Mouse (Mus musculus): ENCODE results near the gene Ppard. TPM values are rescaled to one million over a fixed set of nuclear protein-coding genes. Genes with fewer than 3 reads are reported as not detected.

The Ppard gene
- polyA plus RNA-seq, 1 experiment from 2014 or later = 1.2 TPM

GRCm38 (mm10) chr17:28300323-28300722 lies 67.8 kb downstream of the Ppard start:
- 23% methylated on average over 9 of the region's 9 CpGs for WGBS
- no peak for ATAC-seq (ENCODE audit: low FRiP score, low TSS enrichment)
- no peak for DNase-seq

DNA sequence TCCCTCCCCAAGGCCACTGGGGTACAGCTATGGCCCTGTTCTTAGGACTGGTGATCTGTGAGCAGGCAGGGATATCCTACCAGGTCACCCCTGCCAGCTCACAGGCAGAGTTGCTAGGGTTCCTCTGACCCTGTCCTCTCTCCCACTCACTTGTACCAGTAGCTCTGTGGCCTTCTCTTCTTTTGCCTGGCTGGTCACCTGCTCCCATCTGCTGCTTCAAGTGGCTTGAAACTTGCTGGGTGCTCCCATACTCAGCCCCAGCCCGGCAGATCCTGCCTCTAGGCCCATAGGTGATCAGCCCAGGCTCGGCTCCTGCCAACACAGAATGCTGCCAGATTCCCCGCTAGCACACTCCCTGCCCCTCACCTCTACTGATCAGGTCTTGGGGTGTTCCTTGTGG lies 68.3 kb downstream of the Ppard start:
- Histone ChIP-seq H3K27me3 (ENCODE audit: control insufficient read depth, insufficient read depth, low read length) (no peaks in the 10 kb centered on the region), H3K36me3 (ENCODE audit: control insufficient read depth, insufficient read depth, low read length) (0 out of 2 replicates have a peak, but pooled peaks cover 5% of the 10 kb centered on the region), H3K27ac (replicated peaks; ENCODE audit: low read depth, low read length) (no peak overlapping the region), H3K4me3 (replicated peaks; ENCODE audit: low read depth, low read length) (no peak overlapping the region), H3K4me2 (ENCODE audit: low read length) (no peak overlapping the region), H3K4me1 (ENCODE audit: control insufficient read depth, insufficient read depth, low read length) (no peaks in the 10 kb centered on the region), H3K9me3 (ENCODE audit: control insufficient read depth, low read length) (no peaks in the 10 kb centered on the region), H3K9ac (replicated peaks; ENCODE audit: low read length) (no peak overlapping the region)
- no peak for DNase-seq
- no peak for ATAC-seq (ENCODE audit: low FRiP score, low TSS enrichment)
- 75% methylated on average over 3 of the region's 3 CpGs for WGBS

More at GRCm38 (mm10) chr17:28300323-28300722, 67.8 kb downstream of the Ppard start:
- Histone ChIP-seq H3K4me2 (ENCODE audit: low read length) (no peak overlapping the region), H3K27ac (replicated peaks; ENCODE audit: low read depth, low read length) (no peak overlapping the region), H3K9ac (replicated peaks; ENCODE audit: low read length) (no peak overlapping the region), H3K4me3 (replicated peaks; ENCODE audit: low read depth, low read length) (no peak overlapping the region), H3K4me1 (ENCODE audit: control insufficient read depth, insufficient read depth, low read length) (no peaks in the 10 kb centered on the region), H3K27me3 (ENCODE audit: control insufficient read depth, insufficient read depth, low read length) (no peaks in the 10 kb centered on the region), H3K36me3 (ENCODE audit: control insufficient read depth, insufficient read depth, low read length) (0 out of 2 replicates have a peak, but pooled peaks cover 5% of the 10 kb centered on the region), H3K9me3 (ENCODE audit: control insufficient read depth, low read length) (no peaks in the 10 kb centered on the region)

GRCm38 (mm10) chr17:28305172-28305571 lies 72.7 kb downstream of the Ppard start:
- no peak overlapping the region for H3K4me3 ChIP-seq (replicated peaks; ENCODE audit: low read depth, low read length)
- no peak overlapping the region for H3K4me2 ChIP-seq (ENCODE audit: low read length)
- H3K27me3 ChIP-seq (ENCODE audit: control insufficient read depth, insufficient read depth, low read length) = no peaks in the 10 kb centered on the region
- ATAC-seq (ENCODE audit: low FRiP score, low TSS enrichment) (no peak), DNase-seq (no peak)
- no peak overlapping the region for H3K27ac ChIP-seq (replicated peaks; ENCODE audit: low read depth, low read length)
- H3K36me3 ChIP-seq (ENCODE audit: control insufficient read depth, insufficient read depth, low read length) = no peaks in the 10 kb centered on the region
- no peak overlapping the region for H3K9ac ChIP-seq (replicated peaks; ENCODE audit: low read length)
- 53% methylated on average over 10 of the region's 10 CpGs for WGBS
- H3K9me3 ChIP-seq (ENCODE audit: control insufficient read depth, low read length) = no peaks in the 10 kb centered on the region
- H3K4me1 ChIP-seq (ENCODE audit: control insufficient read depth, insufficient read depth, low read length) = no peaks in the 10 kb centered on the region

- H3K27me3 ChIP-seq (ENCODE audit: control insufficient read depth, insufficient read depth, low read length) = no peaks in the 10 kb centered on the region
- no peak overlapping the region for H3K4me3 ChIP-seq (replicated peaks; ENCODE audit: low read depth, low read length)
- no peak for ATAC-seq (ENCODE audit: low FRiP score, low TSS enrichment)
- no peak overlapping the region for H3K27ac ChIP-seq (replicated peaks; ENCODE audit: low read depth, low read length)
- DNase-seq = peak; percentile 95
- H3K4me1 ChIP-seq (ENCODE audit: control insufficient read depth, insufficient read depth, low read length) = no peaks in the 10 kb centered on the region
- no peaks in the 10 kb centered on the region for H3K36me3 ChIP-seq (ENCODE audit: control insufficient read depth, insufficient read depth, low read length)
- no peak overlapping the region for H3K9ac ChIP-seq (replicated peaks; ENCODE audit: low read length)
- H3K9me3 ChIP-seq (ENCODE audit: control insufficient read depth, low read length) = no peaks in the 10 kb centered on the region
- no peak overlapping the region for H3K4me2 ChIP-seq (ENCODE audit: low read length)
- 19% methylated on average over 18 of the region's 18 CpGs for WGBS
Measured at GRCm38 (mm10) chr17:28308297-28309195, 76.0 kb downstream of the Ppard start.

DNA sequence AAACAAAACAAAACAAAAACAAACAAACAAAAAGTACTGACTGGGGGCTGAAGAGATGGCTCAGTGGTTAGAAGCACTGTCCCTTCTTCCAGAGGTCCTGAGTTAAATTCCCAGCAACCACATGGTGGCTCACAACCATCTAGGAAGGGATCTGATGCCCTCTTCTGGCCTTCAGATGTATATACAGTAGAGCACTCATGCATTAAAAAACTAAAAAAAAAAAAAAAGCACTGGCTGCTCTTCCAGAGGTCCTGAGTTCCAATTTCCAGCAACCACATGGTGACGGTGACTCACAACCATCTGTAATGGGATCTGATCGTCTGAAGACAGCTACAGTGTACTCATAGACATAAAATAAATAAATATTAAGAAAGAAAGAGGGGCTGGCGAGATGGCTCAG lies 78.3 kb downstream of the Ppard start:
- no peak overlapping the region for H3K4me2 ChIP-seq (ENCODE audit: low read length)
- 0 out of 2 replicates have a peak, but pooled peaks cover 2% of the 10 kb centered on the region for H3K36me3 ChIP-seq (ENCODE audit: control insufficient read depth, insufficient read depth, low read length)
- H3K4me1 ChIP-seq (ENCODE audit: control insufficient read depth, insufficient read depth, low read length) = peaks cover 10% of the 10 kb centered on the region; the same call in 1 of the 2 replicates
- no peaks in the 10 kb centered on the region for H3K27me3 ChIP-seq (ENCODE audit: control insufficient read depth, insufficient read depth, low read length)
- DNase-seq = no peak
- 79% methylated on average over 3 of the region's 3 CpGs for WGBS
- H3K27ac ChIP-seq (replicated peaks; ENCODE audit: low read depth, low read length) = no peak overlapping the region
- H3K4me3 ChIP-seq (replicated peaks; ENCODE audit: low read depth, low read length) = no peak overlapping the region
- H3K9ac ChIP-seq (replicated peaks; ENCODE audit: low read length) = no peak overlapping the region
- H3K9me3 ChIP-seq (ENCODE audit: control insufficient read depth, low read length) = no peaks in the 10 kb centered on the region
- no peak for ATAC-seq (ENCODE audit: low FRiP score, low TSS enrichment)

- H3K4me2 ChIP-seq (ENCODE audit: low read length) = no peak overlapping the region
- H3K9ac ChIP-seq (replicated peaks; ENCODE audit: low read length) = no peak overlapping the region
- 0 out of 2 replicates have a peak, but pooled peaks cover 9% of the 10 kb centered on the region for H3K36me3 ChIP-seq (ENCODE audit: control insufficient read depth, insufficient read depth, low read length)
- no peak overlapping the region for H3K27ac ChIP-seq (replicated peaks; ENCODE audit: low read depth, low read length)
- ATAC-seq (ENCODE audit: low FRiP score, low TSS enrichment) (no peak), DNase-seq (no peak)
- peaks cover 10% of the 10 kb centered on the region; the same call in 1 of the 2 replicates for H3K4me1 ChIP-seq (ENCODE audit: control insufficient read depth, insufficient read depth, low read length)
- no peaks in the 10 kb centered on the region for H3K27me3 ChIP-seq (ENCODE audit: control insufficient read depth, insufficient read depth, low read length)
- no peak overlapping the region for H3K4me3 ChIP-seq (replicated peaks; ENCODE audit: low read depth, low read length)
- WGBS = 87% methylated on average over 5 of the region's 5 CpGs
- no peaks in the 10 kb centered on the region for H3K9me3 ChIP-seq (ENCODE audit: control insufficient read depth, low read length)
Measured at GRCm38 (mm10) chr17:28311366-28312132, 79.0 kb downstream of the Ppard start.

DNA sequence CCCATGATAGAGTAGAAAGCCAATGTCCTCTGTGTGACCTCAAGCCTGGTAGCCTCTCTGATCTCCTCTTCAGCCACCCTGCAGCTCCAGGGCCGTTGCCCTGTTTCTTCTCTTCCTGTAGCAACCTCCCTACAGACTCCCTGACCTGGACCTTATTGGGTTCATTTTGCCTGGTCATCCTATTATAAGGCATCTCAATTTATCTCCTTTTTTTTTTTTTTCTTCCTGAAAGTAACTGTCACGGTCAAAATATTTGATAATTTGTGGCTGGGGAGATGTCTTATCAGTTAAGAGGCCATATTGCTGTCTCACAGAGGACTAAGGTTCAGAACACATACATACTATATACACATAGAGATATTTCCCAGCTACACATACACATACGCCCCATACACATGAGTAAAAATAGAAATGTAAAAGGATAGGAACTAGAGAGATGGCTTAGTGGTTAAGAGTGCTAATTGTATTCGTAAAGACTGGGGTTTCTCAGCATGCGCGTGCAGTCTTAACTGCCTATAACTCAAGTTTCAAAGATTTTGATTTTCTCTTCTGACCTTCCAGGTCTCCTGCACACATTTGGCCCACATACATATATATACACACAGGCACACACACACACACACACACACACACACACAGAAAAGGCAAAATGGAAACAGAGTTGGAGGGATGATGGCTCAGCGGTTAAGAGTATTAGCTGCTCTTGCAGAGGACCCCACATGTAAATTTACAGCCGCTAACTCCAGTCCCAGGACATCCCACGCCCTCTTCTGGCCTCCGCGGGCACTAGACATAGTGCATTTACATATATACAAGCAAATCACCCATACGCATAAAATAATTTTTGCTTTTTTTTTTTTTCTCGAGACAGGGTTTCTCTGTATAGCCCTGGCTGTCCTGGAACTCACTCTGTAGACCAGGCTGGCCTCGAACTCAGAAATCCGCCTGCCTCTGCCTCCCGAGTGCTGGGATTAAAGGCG lies 80.0 kb downstream of the Ppard start:
- WGBS = 27% methylated on average over 17 of the region's 17 CpGs
- 0 out of 2 replicates have a peak overlapping the region, but pooled peaks have one; percentile 6 for H3K9ac ChIP-seq (replicated peaks; ENCODE audit: low read length)
- ATAC-seq (ENCODE audit: low FRiP score, low TSS enrichment) (peak; percentile 18), DNase-seq (peak; percentile 32)
- peaks cover 10% of the 10 kb centered on the region; the same call in 1 of the 2 replicates for H3K4me1 ChIP-seq (ENCODE audit: control insufficient read depth, insufficient read depth, low read length)
- peak overlapping the region; percentile 87 for H3K4me2 ChIP-seq (ENCODE audit: low read length)
- no peaks in the 10 kb centered on the region for H3K9me3 ChIP-seq (ENCODE audit: control insufficient read depth, low read length)
- peak overlapping the region; percentile 76 for H3K4me3 ChIP-seq (replicated peaks; ENCODE audit: low read depth, low read length)
- H3K27ac ChIP-seq (replicated peaks; ENCODE audit: low read depth, low read length) = peak overlapping the region; percentile 84; the same call in 1 of the 2 replicates
- no peaks in the 10 kb centered on the region for H3K27me3 ChIP-seq (ENCODE audit: control insufficient read depth, insufficient read depth, low read length)
- peaks cover 18% of the 10 kb centered on the region for H3K36me3 ChIP-seq (ENCODE audit: control insufficient read depth, insufficient read depth, low read length)
